Mouse (Mus musculus) kidney, postnatal 0 days (tissue): ENCODE measurements at regions not wholly inside any gene's neighbourhood (a gene's known extent, or its start where the extent isn't known, plus 50 kb on each side); places are given as distances from the start of the nearest gene placed in this dataset.

Experiments used
- ATAC-seq: fragments of 200-750 bp; cut with Nextera tagmentation; replicated peaks from 2 replicates; pipeline ENCODE4 v1.8.0; 2017; ENCODE audit warnings: low read depth, moderate number of reproducible peaks, moderate TSS enrichment, moderate library complexity; ENCODE audit not compliant: low FRiP score
- DNase-seq: peaks from one replicate; pipeline ENCODE4 v3.0.0-alpha.2; 2016; ENCODE audit warnings: low spot score
- H3K27ac ChIP-seq: fragments of 300-500 bp; sonication (generic); 2 replicates; pipeline ENCODE4 v1.5.1; 2014; ENCODE audit warnings: mild to moderate bottlenecking
- H3K27me3 ChIP-seq: fragments of 300-500 bp; sonication (generic); 2 replicates; pipeline ENCODE4 v1.6.1; 2014; ENCODE audit warnings: low read length, mixed read lengths; ENCODE audit not compliant: insufficient read depth
- H3K36me3 ChIP-seq: fragments of 300-500 bp; sonication (generic); 2 replicates; pipeline ENCODE4 v1.6.1; 2014; ENCODE audit warnings: low read length, mixed read lengths; ENCODE audit not compliant: insufficient read depth
- H3K4me1 ChIP-seq: fragments of 300-500 bp; sonication (generic); replicated peaks from 2 replicates; pipeline ENCODE4 v1.6.1; 2014; ENCODE audit warnings: antibody characterized with exemption, low read length, mixed read lengths; ENCODE audit not compliant: insufficient read depth
- H3K4me2 ChIP-seq: fragments of 300-500 bp; sonication (generic); 2 replicates; pipeline ENCODE4 v1.6.1; 2014; ENCODE audit warnings: mild to moderate bottlenecking, low read length, moderate library complexity, mixed read lengths
- H3K4me3 ChIP-seq: fragments of 300-500 bp; sonication (generic); replicated peaks from 2 replicates; pipeline ENCODE4 v1.5.1; 2014; ENCODE audit warnings: low read depth, low read length
- H3K9ac ChIP-seq: fragments of 300-500 bp; sonication (generic); 2 replicates; pipeline ENCODE4 v1.6.1; 2014; ENCODE audit warnings: low read depth, low read length
- H3K9me3 ChIP-seq: fragments of 300-500 bp; sonication (generic); replicated peaks from 2 replicates; pipeline ENCODE4 v1.6.1; 2016; ENCODE audit warnings: low read length, inconsistent platforms, mixed read lengths
- CTCF ChIP-seq: IDR thresholded peaks from 2 replicates; pipeline ENCODE4 v1.5.1; 2016; ENCODE audit warnings: antibody characterized with exemption, low read depth, mild to moderate bottlenecking, moderate library complexity
- WGBS: fragments of 180-500 bp; shearing (Covaris S2); extraction: QIAGEN DNeasy Blood & Tissue Kit; methylation state at CpG from one replicate; pipeline ENCODE4 v1.1.7; 2014; 5-methylcytosine and 5-hydroxymethylcytosine counted together

DNA sequence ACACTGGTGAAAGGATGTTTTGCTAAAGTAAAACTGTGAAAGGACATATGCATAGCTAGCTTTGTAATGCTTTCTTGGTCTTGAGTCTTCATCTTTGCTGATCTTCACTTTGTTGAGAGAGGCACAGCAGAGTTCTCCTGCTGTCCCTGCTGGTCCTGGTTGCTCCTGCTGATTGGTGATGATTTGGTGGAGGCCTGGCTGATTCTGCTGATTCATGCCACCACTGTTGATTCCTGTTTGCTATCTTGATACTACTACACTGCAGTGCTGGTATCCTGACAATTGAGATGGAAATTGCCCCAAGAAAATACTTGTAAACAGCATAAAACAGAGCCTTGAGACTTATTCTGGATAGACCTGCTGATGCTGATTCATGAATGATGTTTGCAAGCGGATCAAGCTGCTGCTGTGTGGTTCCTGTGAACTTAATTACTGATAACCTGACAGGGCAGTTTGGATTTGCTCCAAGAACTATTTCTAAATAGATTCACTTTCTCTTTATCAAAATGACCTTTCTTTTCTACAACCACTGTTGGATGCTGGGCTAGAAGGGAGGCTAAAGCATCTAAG, 1249.0 kb upstream of the Cited2 start:
- no peak for ATAC-seq
- DNase-seq, result no peak
- no peak overlapping the region for H3K4me2 ChIP-seq
- no peaks in the 10 kb centered on the region for H3K36me3 ChIP-seq
- H3K4me1 ChIP-seq, result no peaks in the 10 kb centered on the region
- no peak overlapping the region for H3K4me3 ChIP-seq
- H3K9me3 ChIP-seq, result no peaks in the 10 kb centered on the region
- H3K9ac ChIP-seq, result no peak overlapping the region
- H3K27me3 ChIP-seq, result no peaks in the 10 kb centered on the region
- 58% methylated on average over 1 of the region's 1 CpGs for WGBS
- no peak for TF ChIP-seq CTCF
- H3K27ac ChIP-seq, result no peak overlapping the region

DNA sequence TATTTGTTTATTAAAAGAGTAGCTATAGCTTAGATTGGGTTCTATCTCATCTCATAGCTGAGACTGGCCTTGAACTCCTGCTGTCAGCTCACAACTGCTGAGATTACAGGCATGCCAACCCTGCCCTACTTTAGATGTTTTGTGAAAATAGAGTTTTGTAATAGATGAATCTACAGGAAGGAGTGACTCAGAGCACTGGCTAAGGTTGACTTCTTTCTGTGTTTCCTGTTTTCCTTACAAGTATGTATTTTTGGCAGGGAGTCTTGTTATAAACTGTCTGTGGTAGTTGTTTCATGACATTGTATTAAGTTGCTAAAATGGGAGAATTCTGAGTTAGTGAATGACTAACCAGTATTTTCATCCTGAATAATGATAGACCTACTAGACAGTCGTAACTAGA, 1224.4 kb upstream of the Cited2 start:
- WGBS, result 67% methylated on average over 1 of the region's 1 CpGs
- DNase-seq, result no peak

DNA sequence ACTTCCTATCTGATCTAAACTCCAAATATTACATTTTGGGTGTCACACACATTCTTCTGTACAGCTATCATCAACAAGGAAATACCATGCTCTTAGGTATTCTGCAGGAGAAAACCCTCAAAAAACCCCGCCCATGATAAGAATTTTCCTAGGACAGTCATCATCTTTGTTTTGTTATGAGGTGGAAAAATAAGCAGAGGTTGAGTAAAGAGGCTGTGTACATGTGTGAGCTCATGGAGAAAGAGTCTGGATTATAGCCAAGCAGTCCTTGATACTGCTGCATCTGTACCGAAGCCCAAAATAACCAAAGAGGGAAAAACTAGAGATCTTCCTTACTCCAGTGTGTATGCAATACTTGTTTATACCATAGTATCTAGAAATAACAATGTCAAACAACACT, 1215.3 kb upstream of the Cited2 start:
- Histone ChIP-seq H3K27ac (no peak overlapping the region), H3K4me1 (no peaks in the 10 kb centered on the region), H3K27me3 (no peaks in the 10 kb centered on the region), H3K36me3 (no peaks in the 10 kb centered on the region), H3K9me3 (no peaks in the 10 kb centered on the region), H3K4me2 (no peak overlapping the region), H3K4me3 (no peak overlapping the region), H3K9ac (no peak overlapping the region)
- TF ChIP-seq CTCF, result no peak
- ATAC-seq, result no peak
- no peak for DNase-seq
- 59% methylated on average over 2 of the region's 2 CpGs for WGBS

More for the DNA sequence above, 1224.4 kb upstream of the Cited2 start:
- no peak overlapping the region for H3K27ac ChIP-seq
- TF ChIP-seq CTCF, result no peak
- H3K27me3 ChIP-seq, result no peaks in the 10 kb centered on the region
- H3K36me3 ChIP-seq, result no peaks in the 10 kb centered on the region
- no peaks in the 10 kb centered on the region for H3K9me3 ChIP-seq
- H3K9ac ChIP-seq, result no peak overlapping the region
- ATAC-seq, result no peak
- H3K4me1 ChIP-seq, result no peaks in the 10 kb centered on the region
- no peak overlapping the region for H3K4me2 ChIP-seq
- H3K4me3 ChIP-seq, result no peak overlapping the region

DNA sequence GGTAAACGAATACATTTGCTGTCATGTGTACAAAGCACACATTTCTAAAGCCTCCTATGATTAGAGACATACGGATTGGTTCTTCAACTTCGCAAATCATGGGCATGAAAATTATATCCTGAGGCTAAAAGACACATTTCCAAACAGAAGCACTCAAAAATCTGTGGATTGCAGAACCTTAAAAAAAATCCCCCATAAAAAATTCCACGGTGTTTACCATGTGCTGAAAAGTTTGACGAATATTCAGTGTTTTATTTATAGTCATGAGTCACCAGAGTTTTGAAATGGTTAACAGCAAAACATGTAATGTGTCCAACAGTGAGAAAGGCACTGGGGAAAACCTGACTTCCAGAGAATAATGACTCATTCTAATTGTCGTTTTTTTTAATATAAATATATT, 1214.9 kb upstream of the Cited2 start:
- DNase-seq, result no peak
- Histone ChIP-seq H3K4me1 (no peaks in the 10 kb centered on the region), H3K9ac (no peak overlapping the region), H3K4me2 (no peak overlapping the region), H3K36me3 (no peaks in the 10 kb centered on the region), H3K27me3 (no peaks in the 10 kb centered on the region), H3K9me3 (no peaks in the 10 kb centered on the region), H3K27ac (no peak overlapping the region), H3K4me3 (no peak overlapping the region)
- no peak for TF ChIP-seq CTCF
- 54% methylated on average over 6 of the region's 6 CpGs for WGBS
- no peak for ATAC-seq

DNA sequence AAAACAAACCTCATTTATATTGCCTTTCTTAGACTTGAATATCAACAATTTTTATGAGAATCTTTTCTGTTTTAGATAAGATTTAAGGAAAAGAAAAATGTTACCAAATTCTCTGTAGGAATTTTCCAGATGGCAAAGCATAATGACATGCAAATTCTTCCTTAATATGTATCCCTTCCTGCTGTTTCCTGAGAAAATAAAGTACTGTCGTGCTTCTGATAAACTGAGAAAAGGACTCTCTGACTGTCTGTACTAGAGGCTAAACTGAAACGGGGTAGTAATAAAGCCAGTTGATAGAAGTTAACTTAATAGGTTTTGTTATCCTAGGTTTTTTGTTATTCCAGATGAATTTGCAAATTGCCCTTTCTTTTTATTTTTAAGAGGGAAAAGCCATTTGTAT, 1208.4 kb upstream of the Cited2 start:
- Histone ChIP-seq H3K4me1 (no peaks in the 10 kb centered on the region), H3K9ac (no peak overlapping the region), H3K4me3 (no peak overlapping the region), H3K27me3 (no peaks in the 10 kb centered on the region), H3K9me3 (no peaks in the 10 kb centered on the region), H3K27ac (no peak overlapping the region), H3K36me3 (no peaks in the 10 kb centered on the region), H3K4me2 (no peak overlapping the region)
- 63% methylated on average over 2 of the region's 2 CpGs for WGBS
- ATAC-seq (no peak), DNase-seq (no peak)
- TF ChIP-seq CTCF, result no peak

- no peak overlapping the region for H3K27ac ChIP-seq
- H3K4me1 ChIP-seq, result no peaks in the 10 kb centered on the region
- no peak overlapping the region for H3K4me2 ChIP-seq
- no peak overlapping the region for H3K9ac ChIP-seq
- ATAC-seq (no peak), DNase-seq (no peak)
- H3K27me3 ChIP-seq, result no peaks in the 10 kb centered on the region
- no peaks in the 10 kb centered on the region for H3K9me3 ChIP-seq
- no peaks in the 10 kb centered on the region for H3K36me3 ChIP-seq
- no peak for TF ChIP-seq CTCF
- no peak overlapping the region for H3K4me3 ChIP-seq
Measured at GRCm38 (mm10) chr10:16521895-16522294, 1201.1 kb upstream of the Cited2 start.

- no peak for DNase-seq
- no peak for ATAC-seq
- H3K36me3 ChIP-seq, result no peaks in the 10 kb centered on the region
- H3K4me1 ChIP-seq, result no peaks in the 10 kb centered on the region
- no peak overlapping the region for H3K27ac ChIP-seq
- H3K9ac ChIP-seq, result no peak overlapping the region
- no peak overlapping the region for H3K4me3 ChIP-seq
- no peak overlapping the region for H3K4me2 ChIP-seq
- H3K9me3 ChIP-seq, result no peaks in the 10 kb centered on the region
- 92% methylated on average over 1 of the region's 1 CpGs for WGBS
- no peaks in the 10 kb centered on the region for H3K27me3 ChIP-seq
- TF ChIP-seq CTCF, result no peak
Measured at GRCm38 (mm10) chr10:16524101-16524500, 1198.9 kb upstream of the Cited2 start.
